Mouse (Mus musculus) testis, adult 2 months (tissue): ENCODE results near the gene Dnal4. TPM values are rescaled to one million over a fixed set of nuclear protein-coding genes. Genes with fewer than 3 reads are reported as not detected.
"Not testable (repeated sequence)": the region's sequence is repeated elsewhere in the genome, so short reads cannot be mapped to it uniquely, and the experiment has no call there.

Source experiments
- H3K27ac ChIP-seq: fragments of 200-500 bp; 2 replicates; pipeline ENCODE4 v1.5.1; 2012; ENCODE audit warnings: low read depth, low read length; ENCODE audit not compliant: control insufficient read depth, insufficient read depth
- H3K27me3 ChIP-seq: fragments of 200-500 bp; 2 replicates; pipeline ENCODE4 v1.6.1; 2012; ENCODE audit warnings: mild to moderate bottlenecking, low read length, moderate library complexity; ENCODE audit not compliant: control insufficient read depth, insufficient read depth
- H3K36me3 ChIP-seq: fragments of 200-500 bp; 2 replicates; pipeline ENCODE4 v1.6.1; 2012; ENCODE audit warnings: mild to moderate bottlenecking, low read length; ENCODE audit not compliant: control insufficient read depth, insufficient read depth
- H3K4me1 ChIP-seq: fragments of 200-500 bp; 2 replicates; pipeline ENCODE4 v1.6.1; 2012; ENCODE audit warnings: low read length; ENCODE audit not compliant: control insufficient read depth, insufficient read depth
- H3K4me3 ChIP-seq: fragments of 200-500 bp; 2 replicates; pipeline ENCODE4 v1.5.1; 2012; ENCODE audit warnings: low read depth, mild to moderate bottlenecking, low read length, moderate library complexity, mixed read lengths; ENCODE audit not compliant: control insufficient read depth
- CTCF ChIP-seq: fragments of 200-500 bp; IDR thresholded peaks from 2 replicates; pipeline ENCODE4 v1.5.1; 2012; ENCODE audit warnings: low read depth, mild to moderate bottlenecking, inconsistent platforms, low read length, moderate library complexity; ENCODE audit not compliant: control insufficient read depth, insufficient read depth, insufficient replicate concordance
- POLR2A ChIP-seq: fragments of 200-500 bp; IDR thresholded peaks from 2 replicates; pipeline ENCODE4 v1.6.1; 2012; ENCODE audit warnings: low read depth, mild to moderate bottlenecking, inconsistent platforms, low read length, moderate library complexity; ENCODE audit not compliant: control insufficient read depth
- polyA plus RNA-seq: library from polyadenylated mRNA; depleted of rRNA; stranded (reverse); fragments of >200 nt; gene quantifications from 2 replicates; pipeline ENCODE4 v1.2.3, GENCODE M21; 2012

Dnal4 gene
- polyA plus RNA-seq, 1 experiment: 187 TPM

- Histone ChIP-seq H3K4me1 (peaks cover 6% of the 10 kb centered on the region; the same call in 1 of the 2 replicates), H3K27ac (no peak overlapping the region), H3K36me3 (no peaks in the 10 kb centered on the region), H3K4me3 (no peak overlapping the region), H3K27me3 (no peaks in the 10 kb centered on the region)
- TF ChIP-seq POLR2A (no peak), CTCF (0 out of 2 replicates have a peak, but pooled peaks have one; percentile 9)
Measured at GRCm38 (mm10) chr15:79818325-79818724, 40.7 kb upstream of the Dnal4 start.

GRCm38 (mm10) chr15:79813666-79814258 is 36.1 kb upstream of the Dnal4 start:
- Histone ChIP-seq H3K4me1 (no peaks in the 10 kb centered on the region), H3K36me3 (no peaks in the 10 kb centered on the region), H3K4me3 (no peak overlapping the region), H3K27ac (no peak overlapping the region), H3K27me3 (no peaks in the 10 kb centered on the region)
- no peak for TF ChIP-seq POLR2A
- TF ChIP-seq CTCF: no peak

GRCm38 (mm10) chr15:79812840-79813239 is 35.2 kb upstream of the Dnal4 start:
- H3K27me3 ChIP-seq, H3K4me3 ChIP-seq, H3K27ac ChIP-seq, H3K4me1 ChIP-seq, H3K36me3 ChIP-seq: not testable (repeated sequence)

- Histone ChIP-seq H3K4me3 (no peak overlapping the region), H3K27me3 (no peaks in the 10 kb centered on the region), H3K36me3 (no peaks in the 10 kb centered on the region), H3K27ac (no peak overlapping the region), H3K4me1 (no peaks in the 10 kb centered on the region)
- no peak for TF ChIP-seq CTCF
- TF ChIP-seq POLR2A: no peak
Measured at GRCm38 (mm10) chr15:79810997-79811396, 33.3 kb upstream of the Dnal4 start.

GRCm38 (mm10) chr15:79810061-79810460 is 32.4 kb upstream of the Dnal4 start:
- Histone ChIP-seq H3K4me1 (no peaks in the 10 kb centered on the region), H3K36me3 (no peaks in the 10 kb centered on the region), H3K27me3 (no peaks in the 10 kb centered on the region), H3K27ac (no peak overlapping the region), H3K4me3 (no peak overlapping the region)
- no peak for TF ChIP-seq CTCF
- TF ChIP-seq POLR2A: no peak

GRCm38 (mm10) chr15:79808658-79809057 is 31.0 kb upstream of the Dnal4 start:
- no peaks in the 10 kb centered on the region; the same call in 1 of the 2 replicates for H3K27me3 ChIP-seq

GRCm38 (mm10) chr15:79808114-79808513 is 30.5 kb upstream of the Dnal4 start:
- Histone ChIP-seq H3K36me3 (no peaks in the 10 kb centered on the region), H3K4me1 (peaks cover 12% of the 10 kb centered on the region), H3K27ac (no peak overlapping the region), H3K4me3 (no peak overlapping the region), H3K27me3 (no peaks in the 10 kb centered on the region; the same call in 1 of the 2 replicates)
- TF ChIP-seq CTCF (peak; percentile 42; the same call in 1 of the 2 replicates), POLR2A (no peak)

More at GRCm38 (mm10) chr15:79808658-79809057, 31.0 kb upstream of the Dnal4 start:
- H3K4me1 ChIP-seq: peaks cover 10% of the 10 kb centered on the region
- H3K27ac ChIP-seq: no peak overlapping the region
- no peaks in the 10 kb centered on the region for H3K36me3 ChIP-seq
- no peak overlapping the region for H3K4me3 ChIP-seq
- TF ChIP-seq POLR2A (no peak), CTCF (no peak)
